Mouse (Mus musculus): ENCODE measurements around the gene Lpp. TPM values are rescaled to one million over a fixed set of nuclear protein-coding genes. Genes with fewer than 3 reads are reported as not detected.

Gene Lpp
- polyA plus RNA-seq, 1 experiment: not detected

- no peak for TF ChIP-seq GATA1 (IDR thresholded peaks at IDR 0.05; ENCODE audit: low read length)
These were observed 167.7 kb downstream of the Lpp start for GRCm38 (mm10) chr16:24560998-24561397.

- no peak for TF ChIP-seq GATA1 (IDR thresholded peaks at IDR 0.05; ENCODE audit: low read length)
These were observed 168.3 kb downstream of the Lpp start for GRCm38 (mm10) chr16:24561602-24562001.

GRCm38 (mm10) chr16:24565311-24565710 is 172.0 kb downstream of the Lpp start:
- no peak for TF ChIP-seq GATA1 (IDR thresholded peaks at IDR 0.05; ENCODE audit: low read length)

- no peak for TF ChIP-seq GATA1 (IDR thresholded peaks at IDR 0.05; ENCODE audit: low read length)
These were observed 173.0 kb downstream of the Lpp start for GRCm38 (mm10) chr16:24566277-24566676.

GRCm38 (mm10) chr16:24567562-24567961 is 174.3 kb downstream of the Lpp start:
- no peak for TF ChIP-seq GATA1 (IDR thresholded peaks at IDR 0.05; ENCODE audit: low read length)

- TF ChIP-seq GATA1 (IDR thresholded peaks at IDR 0.05; ENCODE audit: low read length): no peak
These were observed 174.8 kb downstream of the Lpp start for GRCm38 (mm10) chr16:24568061-24568460.

GRCm38 (mm10) chr16:24569681-24570080 is 176.4 kb downstream of the Lpp start:
- no peak for TF ChIP-seq GATA1 (IDR thresholded peaks at IDR 0.05; ENCODE audit: low read length)

- TF ChIP-seq GATA1 (IDR thresholded peaks at IDR 0.05; ENCODE audit: low read length): no peak
These were observed 183.7 kb downstream of the Lpp start for GRCm38 (mm10) chr16:24576999-24577398.

GRCm38 (mm10) chr16:24577798-24578197 is 184.5 kb downstream of the Lpp start:
- TF ChIP-seq GATA1 (IDR thresholded peaks at IDR 0.05; ENCODE audit: low read length): no peak

- TF ChIP-seq GATA1 (IDR thresholded peaks at IDR 0.05; ENCODE audit: low read length): no peak
These were observed 189.5 kb downstream of the Lpp start for GRCm38 (mm10) chr16:24582847-24583246.

- TF ChIP-seq GATA1 (IDR thresholded peaks at IDR 0.05; ENCODE audit: low read length): no peak
These were observed 200.2 kb downstream of the Lpp start for GRCm38 (mm10) chr16:24593535-24593934.

- no peak for TF ChIP-seq GATA1 (IDR thresholded peaks at IDR 0.05; ENCODE audit: low read length)
These were observed 201.2 kb downstream of the Lpp start for GRCm38 (mm10) chr16:24594508-24594907.

- no peak for TF ChIP-seq GATA1 (IDR thresholded peaks at IDR 0.05; ENCODE audit: low read length)
These were observed 202.2 kb downstream of the Lpp start for GRCm38 (mm10) chr16:24595493-24595892.

GRCm38 (mm10) chr16:24598567-24598966 is 205.3 kb downstream of the Lpp start:
- TF ChIP-seq GATA1 (IDR thresholded peaks at IDR 0.05; ENCODE audit: low read length): no peak

- TF ChIP-seq GATA1 (IDR thresholded peaks at IDR 0.05; ENCODE audit: low read length): no peak
These were observed 206.5 kb downstream of the Lpp start for GRCm38 (mm10) chr16:24599766-24600165.

GRCm38 (mm10) chr16:24600260-24600948 is 207.1 kb downstream of the Lpp start:
- no peak for TF ChIP-seq GATA1 (IDR thresholded peaks at IDR 0.05; ENCODE audit: low read length)

- TF ChIP-seq GATA1 (IDR thresholded peaks at IDR 0.05; ENCODE audit: low read length): no peak
These were observed 210.0 kb downstream of the Lpp start for GRCm38 (mm10) chr16:24603342-24603741.
